Mouse (Mus musculus): ENCODE data around the gene F8a. TPM values are rescaled to one million over a fixed set of nuclear protein-coding genes. Genes with fewer than 3 reads are reported as not detected.
"Not testable (repeated sequence)": the region's sequence is repeated elsewhere in the genome, so short reads cannot be mapped to it uniquely, and the experiment has no call there.

The F8a gene
- polyA plus RNA-seq, 1 experiment from 2014 or later: 16.1 TPM

DNA sequence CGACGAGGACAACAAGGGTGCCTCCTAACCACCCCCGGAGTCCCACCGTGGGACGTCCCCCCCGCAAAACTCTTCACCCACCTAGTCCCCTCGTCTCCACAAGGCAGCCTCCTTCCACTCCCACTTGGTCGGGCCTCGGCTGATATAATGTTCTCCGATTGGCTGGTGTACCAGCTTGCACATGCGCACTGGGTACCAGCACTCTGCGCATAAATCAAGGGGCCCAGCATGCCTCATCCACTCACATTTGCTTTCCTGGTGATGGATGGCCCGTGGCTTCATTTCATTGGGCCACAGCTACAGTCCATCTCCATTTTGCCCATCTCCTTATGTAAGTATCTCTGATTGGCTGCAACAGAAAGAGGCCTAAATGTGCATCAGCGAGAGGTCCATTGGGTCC, 37.2 kb downstream of the F8a start, which contains the start of gene Xlr3c:
Gene Xlr3c, minus strand, starts transcription at position 121 of the 400 bp plus-strand sequence.
- not testable (repeated sequence) for H3K9me3 ChIP-seq (ENCODE audit: low read length); H3K4me3 ChIP-seq (ENCODE audit: low read depth, low read length); H3K36me3 ChIP-seq (ENCODE audit: insufficient read depth, low read length); H3K27ac ChIP-seq (ENCODE audit: low read length); DNase-seq (ENCODE audit: low spot score); ATAC-seq; H3K4me1 ChIP-seq (ENCODE audit: insufficient read depth, low read depth, low read length); H3K9ac ChIP-seq (replicated peaks; ENCODE audit: low read depth); H3K4me2 ChIP-seq (replicated peaks; ENCODE audit: low read depth, low read length); H3K27me3 ChIP-seq (replicated peaks; ENCODE audit: insufficient read depth, low read length)
- WGBS: 92% methylated on average over 14 of the region's 14 CpGs

Other genes starting within 250 kb of the F8a start
- 5.7 and 8.2 TPM in 2 replicates for gene Zfp185, start 241.0 kb upstream of the F8a start, polyA plus RNA-seq (2015; fragmentation: Nextera tagmentation; extraction: Ambion mirVana)
- gene Pnma5, start 191.2 kb upstream of the F8a start, polyA plus RNA-seq (2015; fragmentation: Nextera tagmentation; extraction: Ambion mirVana): 0.05 and 0.10 TPM in 2 replicates
- not detected in 2 replicates for gene Pnma3, start 163.5 kb upstream of the F8a start, polyA plus RNA-seq (2015; fragmentation: Nextera tagmentation; extraction: Ambion mirVana)
- gene Xlr4a, start 145.8 kb upstream of the F8a start, polyA plus RNA-seq (2015; fragmentation: Nextera tagmentation; extraction: Ambion mirVana): 0.36 and 0.69 TPM in 2 replicates
- gene Xlr3a, start 131.2 kb upstream of the F8a start, polyA plus RNA-seq (2015; fragmentation: Nextera tagmentation; extraction: Ambion mirVana): 0.32 and 0.74 TPM in 2 replicates
- 0.15 and 0.42 TPM in 2 replicates for gene Gm14685, start 111.2 kb upstream of the F8a start, polyA plus RNA-seq (2015; fragmentation: Nextera tagmentation; extraction: Ambion mirVana)
- gene Xlr5b, start 79.5 kb upstream of the F8a start, polyA plus RNA-seq (2015; fragmentation: Nextera tagmentation; extraction: Ambion mirVana): not detected in 2 replicates
- gene DXBay18, start 78.8 kb upstream of the F8a start, polyA plus RNA-seq (2015; fragmentation: Nextera tagmentation; extraction: Ambion mirVana): 0.13 TPM in 1 of 2 replicates, not detected in the other
- not detected in 2 replicates for gene Spin2d, start 51.3 kb upstream of the F8a start, polyA plus RNA-seq (2015; fragmentation: Nextera tagmentation; extraction: Ambion mirVana)
- gene Xlr3b, start 36.1 kb upstream of the F8a start, polyA plus RNA-seq (2015; fragmentation: Nextera tagmentation; extraction: Ambion mirVana): 1.7 and 3.7 TPM in 2 replicates
- gene Xlr4b, start 14.0 kb upstream of the F8a start, polyA plus RNA-seq (2015; fragmentation: Nextera tagmentation; extraction: Ambion mirVana): 0.19 and 0.78 TPM in 2 replicates
- gene Xlr4c, start 14.8 kb downstream of the F8a start, polyA plus RNA-seq (2015; fragmentation: Nextera tagmentation; extraction: Ambion mirVana): 0.50 TPM in 1 of 2 replicates, not detected in the other
- gene Xlr3c, start 37.1 kb downstream of the F8a start, polyA plus RNA-seq (2015; fragmentation: Nextera tagmentation; extraction: Ambion mirVana): not detected in 2 replicates
- gene Xlr5a, start 64.7 kb downstream of the F8a start, polyA plus RNA-seq (2015; fragmentation: Nextera tagmentation; extraction: Ambion mirVana): not detected in 2 replicates
- not detected in 2 replicates for gene Xlr5c, start 64.7 kb downstream of the F8a start, polyA plus RNA-seq (2015; fragmentation: Nextera tagmentation; extraction: Ambion mirVana)
- gene Gm45015, start 108.5 kb downstream of the F8a start, polyA plus RNA-seq (2015; fragmentation: Nextera tagmentation; extraction: Ambion mirVana): not detected in 2 replicates
- 3.6 and 4.3 TPM in 2 replicates for gene Zfp275, start 114.3 kb downstream of the F8a start, polyA plus RNA-seq (2015; fragmentation: Nextera tagmentation; extraction: Ambion mirVana)
- not detected in 2 replicates for gene Gm18336, start 170.4 kb downstream of the F8a start, polyA plus RNA-seq (2015; fragmentation: Nextera tagmentation; extraction: Ambion mirVana)
- gene Zfp92, start 182.8 kb downstream of the F8a start, polyA plus RNA-seq (2015; fragmentation: Nextera tagmentation; extraction: Ambion mirVana): 0.07 TPM in 1 of 2 replicates, not detected in the other
- gene Trex2, start 207.1 kb downstream of the F8a start, polyA plus RNA-seq (2015; fragmentation: Nextera tagmentation; extraction: Ambion mirVana): 0.27 TPM in 1 of 2 replicates, not detected in the other
- 31.8 and 32.3 TPM in 2 replicates for gene Haus7, start 230.8 kb downstream of the F8a start, polyA plus RNA-seq (2015; fragmentation: Nextera tagmentation; extraction: Ambion mirVana)

All from lung, postnatal 0 days (tissue).